Mouse (Mus musculus) cortical plate, adult 2 months (tissue): ENCODE measurements around the gene Usp17ld.
"Not testable (repeated sequence)": the region's sequence is repeated elsewhere in the genome, so short reads cannot be mapped to it uniquely, and the experiment has no call there.

ENCODE experiments used
- CTCF ChIP-seq: fragments of 200-500 bp; IDR thresholded peaks from 2 replicates; pipeline ENCODE4 v1.5.1; 2011; ENCODE audit warnings: mild to moderate bottlenecking, control low read depth, low read length; ENCODE audit not compliant: insufficient read depth; ENCODE audit errors: extremely low read depth
- POLR2A ChIP-seq: fragments of 200-500 bp; IDR thresholded peaks from 2 replicates; pipeline ENCODE4 v1.6.1; 2011; ENCODE audit warnings: mild to moderate bottlenecking, low read length, control low read depth; ENCODE audit not compliant: insufficient read depth; ENCODE audit errors: extremely low read depth

GRCm38 (mm10) chr7:103252405-103252804 lies at the start of gene Usp17ld:
- TF ChIP-seq CTCF, POLR2A: not testable (repeated sequence)
